Mouse (Mus musculus) embryonic fibroblast, embryonic 13.5 days (primary cell): ENCODE results near the gene Serpine1. TPM values are rescaled to one million over a fixed set of nuclear protein-coding genes. Genes with fewer than 3 reads are reported as not detected.
A peak's percentile ranks its signal among the peaks of the same experiment; 100 is the strongest.

Experiments
- H3K27ac ChIP-seq: 2 replicates; pipeline ENCODE4 v1.5.1; 2012; ENCODE audit warnings: low read length, control low read depth, inconsistent platforms; ENCODE audit not compliant: insufficient read depth
- H3K4me1 ChIP-seq: 2 replicates; pipeline ENCODE4 v1.6.1; 2011; ENCODE audit warnings: low read length; ENCODE audit not compliant: control insufficient read depth, insufficient read depth
- H3K4me3 ChIP-seq: 2 replicates; pipeline ENCODE4 v1.5.1; 2011; ENCODE audit warnings: mild to moderate bottlenecking, control low read depth, low read length; ENCODE audit not compliant: insufficient read depth
- CTCF ChIP-seq: IDR thresholded peaks from 2 replicates; pipeline ENCODE4 v1.5.1; 2011; ENCODE audit warnings: mild to moderate bottlenecking, control low read depth, low read length, moderate library complexity, borderline replicate concordance; ENCODE audit not compliant: insufficient read depth
- POLR2A ChIP-seq: IDR thresholded peaks from 2 replicates; pipeline ENCODE4 v1.6.1; 2011; ENCODE audit warnings: low read depth, mild to moderate bottlenecking, control low read depth, low read length, moderate library complexity
- polyA plus RNA-seq: library from polyadenylated mRNA; stranded (reverse); fragments of >200 nt; gene quantifications from 2 replicates; pipeline ENCODE4 v1.2.4, GENCODE M21; 2011; ENCODE audit warnings: low read depth; ENCODE audit not compliant: missing spikeins, insufficient read length

Gene Serpine1
- polyA plus RNA-seq, 1 experiment = 646 TPM

DNA sequence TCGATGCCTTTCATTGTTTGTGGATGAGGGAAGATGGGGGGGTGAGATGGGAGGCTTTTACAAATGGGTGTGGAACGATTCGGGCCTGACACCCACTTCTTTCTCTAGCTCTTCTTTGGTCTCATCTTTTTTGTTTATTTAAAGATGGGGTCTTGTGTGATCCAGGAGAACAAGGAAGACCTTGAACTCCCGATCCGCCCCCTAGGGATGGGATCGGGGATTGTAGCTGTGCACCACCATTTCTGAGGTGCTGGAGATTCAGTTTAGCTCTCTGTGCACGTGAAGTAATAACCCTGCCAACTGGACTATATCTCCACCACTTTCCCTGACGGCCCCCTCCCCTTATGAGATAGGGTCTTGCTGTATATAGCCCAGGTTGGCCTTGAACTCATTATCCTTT is 6.1 kb downstream of the Serpine1 start:
- Histone ChIP-seq H3K4me3 (no peak overlapping the region), H3K4me1 (no peaks in the 10 kb centered on the region), H3K27ac (peak overlapping the region; percentile 16; the same call in 1 of the 2 replicates)
- no peak for TF ChIP-seq CTCF
- TF ChIP-seq POLR2A = peak; percentile 62; the same call in 1 of the 2 replicates

GRCm38 (mm10) chr5:137065454-137065853 is 6.6 kb downstream of the Serpine1 start:
- TF ChIP-seq POLR2A (no peak; the same call in 1 of the 2 replicates), CTCF (no peak)
- H3K4me1 ChIP-seq = no peaks in the 10 kb centered on the region
- H3K4me3 ChIP-seq = no peak overlapping the region
- peak overlapping the region; percentile 16; the same call in 1 of the 2 replicates for H3K27ac ChIP-seq

DNA sequence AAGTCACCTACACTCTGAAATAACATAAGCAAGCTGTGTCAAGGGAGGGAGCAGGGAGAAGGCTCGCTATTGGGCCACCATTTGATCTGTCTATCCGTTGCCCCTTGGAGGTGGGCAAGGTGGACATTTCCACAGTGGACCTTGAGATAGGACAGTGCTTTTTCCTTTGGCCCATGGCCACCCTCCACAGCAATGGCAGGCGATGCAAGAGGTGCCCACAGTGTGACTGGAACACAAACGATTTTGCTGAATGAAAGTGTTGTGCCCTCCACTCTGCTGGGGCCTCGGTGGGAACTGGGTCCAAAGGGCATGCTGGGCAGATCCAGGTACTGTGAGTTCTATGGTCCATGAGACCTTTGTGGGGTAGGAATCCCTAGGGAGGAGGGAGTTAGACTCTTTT is 9.5 kb downstream of the Serpine1 start:
- no peak overlapping the region for H3K4me3 ChIP-seq
- no peaks in the 10 kb centered on the region for H3K4me1 ChIP-seq
- peak; percentile 49; the same call in 1 of the 2 replicates for TF ChIP-seq POLR2A
- no peak for TF ChIP-seq CTCF
- peak overlapping the region; percentile 4 for H3K27ac ChIP-seq

DNA sequence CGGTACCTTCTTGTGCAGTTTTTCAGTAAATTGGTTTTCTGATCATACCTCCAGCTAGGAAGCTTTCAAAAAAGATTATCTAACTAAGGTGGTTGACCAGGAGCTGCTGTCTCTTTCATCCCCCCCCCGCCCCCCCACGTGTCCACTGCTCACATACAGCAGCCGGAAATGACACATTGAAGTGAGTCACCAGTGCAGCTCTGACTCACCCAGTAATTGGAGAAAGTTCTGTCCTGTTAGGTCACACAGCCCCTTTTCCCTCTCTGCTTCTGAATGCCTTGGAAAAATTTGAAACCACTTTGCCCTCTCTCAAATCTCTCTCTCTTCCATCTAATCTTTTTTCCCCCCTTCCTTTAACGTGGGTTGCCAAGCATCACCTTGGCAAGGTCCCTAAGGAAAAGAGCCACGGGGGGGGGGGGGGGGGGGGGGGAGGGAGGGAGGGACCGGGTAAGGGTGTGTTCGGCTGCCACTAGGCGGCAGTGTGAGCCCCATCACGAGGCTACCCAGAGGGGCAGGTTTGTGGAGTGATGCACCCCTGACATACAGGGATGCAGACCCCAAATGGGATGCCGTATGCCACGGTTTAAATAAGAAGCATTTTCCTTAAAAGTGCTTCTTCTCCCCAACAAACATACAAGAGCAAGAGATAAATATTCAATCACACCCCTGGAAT is 10.1 kb downstream of the Serpine1 start:
- H3K4me1 ChIP-seq = no peaks in the 10 kb centered on the region
- H3K27ac ChIP-seq = peak overlapping the region; percentile 76
- TF ChIP-seq CTCF (peak; percentile 40; the same call in 1 of the 2 replicates), POLR2A (no peak; the same call in none of the 2 replicates)
- no peak overlapping the region for H3K4me3 ChIP-seq

DNA sequence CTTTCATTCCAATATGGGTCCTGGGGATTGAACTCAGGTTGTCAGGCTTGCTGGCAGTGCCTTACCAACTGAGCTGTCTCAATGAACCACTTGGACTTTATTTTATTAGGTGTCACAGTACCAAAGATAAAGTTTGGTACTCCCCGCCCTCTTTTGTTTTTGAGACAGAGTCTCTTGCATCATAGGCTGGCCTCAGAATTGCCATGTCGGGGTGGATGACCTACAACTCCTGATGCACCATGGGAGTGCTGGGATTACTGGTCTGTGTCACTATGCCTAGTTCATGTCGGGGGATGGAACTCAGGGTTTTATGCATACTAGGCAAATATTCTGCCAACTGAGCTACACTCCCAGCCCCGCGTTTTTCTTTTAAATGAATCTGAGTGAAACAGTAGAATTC is 17.2 kb downstream of the Serpine1 start:
- Histone ChIP-seq H3K4me3 (no peak overlapping the region), H3K27ac (no peak overlapping the region), H3K4me1 (peaks cover 6% of the 10 kb centered on the region)
- TF ChIP-seq POLR2A (no peak), CTCF (no peak)

DNA sequence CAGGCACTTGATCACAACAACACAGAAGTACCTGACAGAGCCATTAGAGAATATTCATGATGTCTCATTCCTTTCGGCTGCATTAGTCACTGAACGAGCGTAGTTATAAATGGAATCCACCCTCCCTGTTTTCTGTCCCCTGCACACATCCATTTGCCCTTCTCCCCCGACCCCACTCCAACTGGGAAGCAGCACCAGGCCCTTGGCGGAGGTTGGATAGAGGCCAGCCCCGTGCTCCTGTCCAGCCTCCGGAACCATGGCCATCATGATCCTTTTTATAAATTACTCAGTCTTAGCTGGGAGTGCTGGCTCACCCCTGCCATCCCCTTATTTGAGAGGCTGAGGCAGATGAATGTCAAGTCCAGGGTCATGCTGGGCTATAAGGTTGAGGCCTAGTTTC is 17.8 kb downstream of the Serpine1 start:
- TF ChIP-seq CTCF (no peak), POLR2A (no peak)
- Histone ChIP-seq H3K27ac (no peak overlapping the region), H3K4me1 (peaks cover 6% of the 10 kb centered on the region), H3K4me3 (no peak overlapping the region)

DNA sequence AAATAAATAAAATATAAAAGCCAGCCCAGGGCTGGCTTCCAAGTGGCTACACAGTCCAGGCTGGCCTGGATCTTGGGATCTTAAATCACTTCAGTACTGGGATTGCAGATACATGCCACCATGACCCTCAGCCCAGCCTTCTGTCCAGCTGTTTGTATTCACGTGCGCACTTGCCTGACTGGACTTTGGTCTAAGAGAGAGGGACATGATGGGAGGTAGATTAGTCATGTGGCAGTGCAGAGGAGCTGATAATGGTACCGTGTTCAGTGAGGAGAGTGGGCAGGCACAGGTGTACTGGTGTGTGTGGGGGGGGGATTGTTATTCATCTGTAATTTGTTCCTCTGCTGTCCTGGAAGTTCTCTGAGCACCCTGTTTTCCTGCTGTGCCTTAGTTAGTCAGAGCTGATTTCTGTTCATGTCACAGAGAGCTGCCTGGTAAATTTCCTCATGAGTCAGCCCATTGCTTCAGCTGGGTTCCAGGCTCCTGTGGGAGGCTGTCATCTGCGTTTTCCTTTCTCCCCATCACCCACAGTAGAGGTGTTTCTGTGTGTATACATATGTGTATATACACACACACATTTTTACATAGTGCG is 20.1 kb downstream of the Serpine1 start:
- Histone ChIP-seq H3K27ac (peak overlapping the region; percentile 50; the same call in 1 of the 2 replicates), H3K4me1 (peaks cover 6% of the 10 kb centered on the region), H3K4me3 (no peak overlapping the region)
- TF ChIP-seq POLR2A (no peak), CTCF (no peak)

DNA sequence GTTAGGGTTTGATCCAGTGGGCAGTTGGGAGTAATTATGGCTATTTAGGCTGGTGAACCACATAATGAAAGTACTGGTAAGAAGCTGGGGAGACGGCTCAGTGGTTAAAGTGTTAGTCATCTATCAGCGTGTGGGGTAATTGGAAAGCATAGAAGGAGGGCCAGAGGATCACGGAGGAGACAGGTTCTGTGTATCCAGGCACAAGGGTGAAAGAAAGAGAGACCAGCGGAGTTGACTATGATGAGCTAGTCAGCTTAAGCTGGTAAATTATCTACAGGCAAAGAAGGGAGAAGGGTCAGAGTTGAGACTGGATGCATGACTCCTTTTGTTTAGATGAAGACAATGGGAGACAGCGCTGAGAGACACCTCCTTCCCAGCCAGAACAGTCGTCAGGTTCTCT is 20.9 kb downstream of the Serpine1 start:
- Histone ChIP-seq H3K4me3 (no peak overlapping the region), H3K4me1 (peaks cover 6% of the 10 kb centered on the region), H3K27ac (peak overlapping the region; percentile 22; the same call in 1 of the 2 replicates)
- TF ChIP-seq POLR2A (no peak), CTCF (no peak)

GRCm38 (mm10) chr5:137046991-137047390 is 25.1 kb downstream of the Serpine1 start:
- Histone ChIP-seq H3K27ac (no peak overlapping the region), H3K4me3 (no peak overlapping the region), H3K4me1 (peaks cover 2% of the 10 kb centered on the region)
- no peak for TF ChIP-seq CTCF
- TF ChIP-seq POLR2A = no peak

- Histone ChIP-seq H3K27ac (no peak overlapping the region), H3K4me1 (no peaks in the 10 kb centered on the region; the same call in none of the 2 replicates), H3K4me3 (peak overlapping the region; percentile 6; the same call in 1 of the 2 replicates)
- TF ChIP-seq POLR2A = no peak
- no peak for TF ChIP-seq CTCF
Measured at GRCm38 (mm10) chr5:137046324-137046718, 25.7 kb downstream of the Serpine1 start.
